9 mouse cellular contexts compared by ENCODE assay signal in genomic region chr10:62404901-62405300, GRCm38 (mm10). TPM values are rescaled to one million over a fixed set of nuclear protein-coding genes. Genes with fewer than 3 reads are reported as not detected.
DNase-seq lines count a peak whose midpoint lies in the region; ATAC-seq and TF ChIP-seq lines count a peak whose summit lies in the region.
"Had no signal": no experiment of that assay in that cellular context is flagged by ENCODE, and none has a peak within 500 bp of the region (broad histone marks: within the 10 kb centered on the region; RNA-seq: fewer than 3 reads in every experiment).

No protein-coding gene starts in this region.

- no peak overlapping the region for H3K27ac ChIP-seq in ES-E14 (ENCODE audit: insufficient read depth, low read depth, low read length, poor library complexity, severe bottlenecking)
- H3K27ac ChIP-seq in limb, embryonic 11.5 days (replicated peaks; ENCODE audit: low read depth, low read length): no peak overlapping the region
- H3K27ac ChIP-seq in neural tube, embryonic 14.5 days (ENCODE audit: low read depth, low read length): no peak overlapping the region

- no peak for DNase-seq in ES-E14 (ENCODE audit: low read depth, low spot score)
- peak; percentile 50 for DNase-seq in embryo, embryonic 10.5 days (ENCODE audit: low spot score)
- peak; percentile 24 to 42 for DNase-seq in heart, adult 9 months (ENCODE audit: low spot score in 2 of 2)
- peak; percentile 50 for DNase-seq in limb, embryonic 11.5 days (ENCODE audit: low spot score)
- no peak for DNase-seq in left cerebral cortex, adult 8-10 months (ENCODE audit: low spot score in 2 of 2)
- DNase-seq in cerebellum, postnatal 25 days: no peak
- no peak for DNase-seq in cerebellum, postnatal 4 days (ENCODE audit: low spot score in 2 of 2)

- H3K27me3 ChIP-seq in limb, embryonic 11.5 days (ENCODE audit: control insufficient read depth, insufficient read depth, low read length): no peaks in the 10 kb centered on the region
- H3K27me3 ChIP-seq in neural tube, embryonic 14.5 days (ENCODE audit: control insufficient read depth, insufficient read depth, low read length): no peaks in the 10 kb centered on the region

- H3K4me1 ChIP-seq in ES-E14 (ENCODE audit: control insufficient read depth in 2 of 2, insufficient read depth in 2 of 2, low read length in 2 of 2, poor library complexity in 1 of 2): no peaks in the 10 kb centered on the region; a peak in 1 of 4 replicates
- no peaks in the 10 kb centered on the region for H3K4me1 ChIP-seq in limb, embryonic 11.5 days (ENCODE audit: control insufficient read depth, insufficient read depth, low read length)
- no peaks in the 10 kb centered on the region for H3K4me1 ChIP-seq in neural tube, embryonic 14.5 days (ENCODE audit: control insufficient read depth, insufficient read depth, low read length)

- H3K9ac ChIP-seq in ES-E14 (ENCODE audit: insufficient read depth, low read depth, low read length, poor library complexity, severe bottlenecking): peak overlapping the region; percentile 6; the same call in 1 of the 2 replicates
- no peak overlapping the region for H3K9ac ChIP-seq in limb, embryonic 11.5 days (ENCODE audit: low read length)
- no peak overlapping the region for H3K9ac ChIP-seq in neural tube, embryonic 14.5 days (replicated peaks; ENCODE audit: low read depth, low read length)

- no peak for ATAC-seq in limb, embryonic 11.5 days (ENCODE audit: insufficient number of reproducible peaks, low FRiP score, low TSS enrichment, low read depth)
- no peak for ATAC-seq in neural tube, embryonic 14.5 days (ENCODE audit: low read depth)

- H3K4me3 ChIP-seq in ES-E14 (ENCODE audit: insufficient read depth in 1 of 2, low read depth in 1 of 2, low read length in 2 of 2, poor library complexity in 1 of 2, severe bottlenecking in 1 of 2): peak overlapping the region; percentile 16 to 44; a peak in 3 of 4 replicates
- no peak overlapping the region for H3K4me3 ChIP-seq in limb, embryonic 11.5 days (ENCODE audit: low read depth, low read length)
- H3K4me3 ChIP-seq in neural tube, embryonic 14.5 days (ENCODE audit: low read depth, low read length): no peak overlapping the region

- no peaks in the 10 kb centered on the region for H3K36me3 ChIP-seq in ES-E14 (ENCODE audit: control insufficient read depth, insufficient read depth, low read length, poor library complexity, severe bottlenecking)
- H3K36me3 ChIP-seq in limb, embryonic 11.5 days (ENCODE audit: control insufficient read depth, insufficient read depth, low read length): no peaks in the 10 kb centered on the region
- no peaks in the 10 kb centered on the region for H3K36me3 ChIP-seq in neural tube, embryonic 14.5 days (ENCODE audit: control insufficient read depth, insufficient read depth, low read length)

- in situ Hi-C loops in ES-E14 (cut with MboI; ENCODE audit: low sequenced_read_pairs in 2 of 2, unreplicated experiment in 2 of 2): no loop called here

- no peaks in the 10 kb centered on the region for H3K9me3 ChIP-seq in ES-E14 (ENCODE audit: control insufficient read depth, insufficient read depth, low read depth, low read length)
- H3K9me3 ChIP-seq in limb, embryonic 11.5 days (ENCODE audit: control insufficient read depth, low read length): no peaks in the 10 kb centered on the region
- no peaks in the 10 kb centered on the region for H3K9me3 ChIP-seq in neural tube, embryonic 14.5 days (ENCODE audit: control insufficient read depth, low read length)

- peak overlapping the region; percentile 23; the same call in 1 of the 2 replicates for H3K4me2 ChIP-seq in limb, embryonic 11.5 days (ENCODE audit: low read depth, severe bottlenecking)
- H3K4me2 ChIP-seq in neural tube, embryonic 14.5 days (ENCODE audit: low read depth, low read length): peak overlapping the region; percentile 21; the same call in 1 of the 2 replicates

- 36% methylated on average over 14 of the region's 14 CpGs for WGBS in limb, embryonic 11.5 days
- 48% methylated on average over 14 of the region's 14 CpGs for WGBS in neural tube, embryonic 14.5 days

TF ChIP-seq in ES-E14, 5 proteins besides CTCF, POLR2A, EP300 and RAD21:
- TF ChIP-seq ZNF384 (IDR thresholded peaks at IDR 0.05; ENCODE audit: low read depth, low read length) (no peak), CHD2 (IDR thresholded peaks at IDR 0.05; ENCODE audit: low read depth, low read length) (no peak), ZC3H11A (IDR thresholded peaks at IDR 0.05; ENCODE audit: borderline replicate concordance, low read depth, low read length) (no peak), MAFK (IDR thresholded peaks at IDR 0.05; ENCODE audit: insufficient read depth, low read depth, low read length) (no peak), HCFC1 (IDR thresholded peaks at IDR 0.05; ENCODE audit: borderline replicate concordance, insufficient read depth, low read length) (no peak)

RNA-seq across cellular contexts. Expression of gene Hkdc1, which starts 17.4 kb away (rescaled TPM):
- total RNA-seq in ES-E14 (2012; rRNA removed): 0.63 and 3.3 TPM in 2 replicates
- 0.67 and 0.68 TPM in 2 replicates for polyA plus RNA-seq in limb, embryonic 11.5 days (2014; fragmentation: Nextera tagmentation; extraction: Ambion mirVana)
- 0.24 and 0.28 TPM in 2 replicates for polyA plus RNA-seq in neural tube, embryonic 14.5 days (2014; fragmentation: Nextera tagmentation; extraction: Ambion mirVana)
- total RNA-seq in left cerebral cortex, adult 8-10 months (2022): 10 to 100 TPM in 1 of 4 experiments, 1 to 10 TPM in 3; 5.8 to 10.4 (median 7.2) TPM
- total RNA-seq: neutrophil, adult 5-6 weeks had no signal

RNA-seq across cellular contexts. Expression of gene Hk1, which starts 25.2 kb away (rescaled TPM):
- 18.8 and 22.6 TPM in 2 replicates for total RNA-seq in ES-E14 (2012; rRNA removed)
- 22.4 and 24.7 TPM in 2 replicates for polyA plus RNA-seq in limb, embryonic 11.5 days (2014; fragmentation: Nextera tagmentation; extraction: Ambion mirVana)
- polyA plus RNA-seq in neural tube, embryonic 14.5 days (2014; fragmentation: Nextera tagmentation; extraction: Ambion mirVana): 79.7 and 99.9 TPM in 2 replicates
- 100 to 1,000 TPM; 308 to 326 (median 318) TPM for total RNA-seq in left cerebral cortex, adult 8-10 months (2022)

RNA-seq across cellular contexts. Expression of gene 4930507D05Rik, which starts 44.4 kb away (rescaled TPM):
- 1.4 and 1.5 TPM in 2 replicates for total RNA-seq in ES-E14 (2012; rRNA removed)
- 0.99 and 1.5 TPM in 2 replicates for polyA plus RNA-seq in limb, embryonic 11.5 days (2014; fragmentation: Nextera tagmentation; extraction: Ambion mirVana)
- polyA plus RNA-seq in neural tube, embryonic 14.5 days (2014; fragmentation: Nextera tagmentation; extraction: Ambion mirVana): 1.5 and 2.8 TPM in 2 replicates
- 1 to 10 TPM in 2 of 4 experiments, under 1 TPM in 2; 0.81 to 1.8 (median 1.0) TPM for total RNA-seq in left cerebral cortex, adult 8-10 months (2022)

RNA-seq across cellular contexts. Expression of gene Supv3l1, which starts 44.6 kb away (rescaled TPM):
- 50.0 and 54.7 TPM in 2 replicates for total RNA-seq in ES-E14 (2012; rRNA removed)
- 30.2 and 34.5 TPM in 2 replicates for polyA plus RNA-seq in limb, embryonic 11.5 days (2014; fragmentation: Nextera tagmentation; extraction: Ambion mirVana)
- polyA plus RNA-seq in neural tube, embryonic 14.5 days (2014; fragmentation: Nextera tagmentation; extraction: Ambion mirVana): 20.0 and 23.2 TPM in 2 replicates
- total RNA-seq in left cerebral cortex, adult 8-10 months (2022): 10 to 100 TPM; 23.0 to 33.5 (median 27.6) TPM

Comparison
In these comparisons a context has a peak if more than half of its experiments do, and no peak if none do; other contexts are left out.
1. DNase-seq: peak in embryo, embryonic 10.5 days (single experiment), heart, adult 9 months (2 of 2) and limb, embryonic 11.5 days (single experiment); none in ES-E14 (single experiment), left cerebral cortex, adult 8-10 months (0 of 2), cerebellum, postnatal 25 days (0 of 2) and cerebellum, postnatal 4 days (0 of 2).
2. H3K4me3 ChIP-seq: peak in ES-E14 (2 of 2); none in limb, embryonic 11.5 days (single experiment) and neural tube, embryonic 14.5 days (single experiment).
3. RNA of gene Hk1, which starts 25.2 kb away (total RNA-seq): 308 to 326 TPM in left cerebral cortex, adult 8-10 months; 18.8 to 22.6 TPM in ES-E14; every median in the first group is over 10 times any median in the second.